Mouse (Mus musculus): Measurements from ENCODE around the gene Ankrd28. TPM values are rescaled to one million over a fixed set of nuclear protein-coding genes. Genes with fewer than 3 reads are reported as not detected.

Gene Ankrd28
- polyA plus RNA-seq, 1 experiment from 2014 or later, result 10.0 TPM

GRCm38 (mm10) chr14:31696985-31697303 is 133.5 kb downstream of the Ankrd28 start:
- H3K9me3 ChIP-seq (replicated peaks), result no peaks in the 10 kb centered on the region
- no peak overlapping the region for H3K9ac ChIP-seq
- no peak overlapping the region for H3K27ac ChIP-seq
- no peak overlapping the region for H3K4me3 ChIP-seq
- H3K4me2 ChIP-seq, result no peak overlapping the region
- H3K4me1 ChIP-seq, result peaks cover 2% of the 10 kb centered on the region; the same call in 1 of the 2 replicates
- WGBS, result 95% methylated on average over 3 of the region's 3 CpGs
- no peaks in the 10 kb centered on the region for H3K27me3 ChIP-seq
- no peak for ATAC-seq
- H3K36me3 ChIP-seq (ENCODE audit: poor library complexity, severe bottlenecking), result peaks cover 40% of the 10 kb centered on the region

GRCm38 (mm10) chr14:31696206-31696984 is 134.1 kb downstream of the Ankrd28 start:
- H3K36me3 ChIP-seq (ENCODE audit: poor library complexity, severe bottlenecking), result peaks cover 34% of the 10 kb centered on the region
- peaks cover 2% of the 10 kb centered on the region; the same call in 1 of the 2 replicates for H3K4me1 ChIP-seq
- H3K4me3 ChIP-seq, result no peak overlapping the region
- WGBS, result 89% methylated on average over 9 of the region's 9 CpGs
- no peaks in the 10 kb centered on the region for H3K27me3 ChIP-seq
- no peaks in the 10 kb centered on the region for H3K9me3 ChIP-seq (replicated peaks)
- H3K4me2 ChIP-seq, result no peak overlapping the region
- no peak for ATAC-seq
- H3K9ac ChIP-seq, result no peak overlapping the region
- no peak overlapping the region for H3K27ac ChIP-seq

GRCm38 (mm10) chr14:31692536-31692935 is 137.9 kb downstream of the Ankrd28 start:
- no peak overlapping the region for H3K9ac ChIP-seq
- no peak overlapping the region for H3K4me2 ChIP-seq
- H3K36me3 ChIP-seq (ENCODE audit: poor library complexity, severe bottlenecking), result peaks cover 7% of the 10 kb centered on the region
- peaks cover 2% of the 10 kb centered on the region; the same call in 1 of the 2 replicates for H3K4me1 ChIP-seq
- no peak overlapping the region for H3K4me3 ChIP-seq
- H3K27me3 ChIP-seq, result no peaks in the 10 kb centered on the region
- WGBS, result 89% methylated on average over 6 of the region's 6 CpGs
- no peak for ATAC-seq
- H3K9me3 ChIP-seq (replicated peaks), result no peaks in the 10 kb centered on the region
- no peak overlapping the region for H3K27ac ChIP-seq

GRCm38 (mm10) chr14:31686231-31686630 is 144.2 kb downstream of the Ankrd28 start:
- H3K9ac ChIP-seq, result no peak overlapping the region
- no peak overlapping the region for H3K4me2 ChIP-seq
- ATAC-seq, result no peak
- no peak overlapping the region for H3K27ac ChIP-seq
- no peaks in the 10 kb centered on the region for H3K27me3 ChIP-seq
- WGBS, result 94% methylated on average over 1 of the region's 1 CpGs
- no peaks in the 10 kb centered on the region for H3K36me3 ChIP-seq (ENCODE audit: poor library complexity, severe bottlenecking)
- H3K4me3 ChIP-seq, result no peak overlapping the region
- no peaks in the 10 kb centered on the region for H3K9me3 ChIP-seq (replicated peaks)
- no peaks in the 10 kb centered on the region for H3K4me1 ChIP-seq

GRCm38 (mm10) chr14:31685680-31686079 is 144.8 kb downstream of the Ankrd28 start:
- ATAC-seq, result no peak
- no peaks in the 10 kb centered on the region for H3K27me3 ChIP-seq
- H3K9ac ChIP-seq, result no peak overlapping the region
- no peaks in the 10 kb centered on the region for H3K9me3 ChIP-seq (replicated peaks)
- no peaks in the 10 kb centered on the region for H3K36me3 ChIP-seq (ENCODE audit: poor library complexity, severe bottlenecking)
- 93% methylated on average over 10 of the region's 10 CpGs for WGBS
- no peak overlapping the region for H3K4me3 ChIP-seq
- no peaks in the 10 kb centered on the region for H3K4me1 ChIP-seq
- H3K4me2 ChIP-seq, result no peak overlapping the region
- H3K27ac ChIP-seq, result no peak overlapping the region

- H3K4me2 ChIP-seq, result no peak overlapping the region
- H3K9ac ChIP-seq, result no peak overlapping the region
- no peaks in the 10 kb centered on the region for H3K27me3 ChIP-seq
- no peak for ATAC-seq
- no peaks in the 10 kb centered on the region for H3K4me1 ChIP-seq
- no peak overlapping the region for H3K4me3 ChIP-seq
- no peaks in the 10 kb centered on the region for H3K36me3 ChIP-seq (ENCODE audit: poor library complexity, severe bottlenecking)
- WGBS, result 73% methylated on average over 7 of the region's 7 CpGs
- H3K27ac ChIP-seq, result no peak overlapping the region
- H3K9me3 ChIP-seq (replicated peaks), result no peaks in the 10 kb centered on the region
Observed at GRCm38 (mm10) chr14:31684343-31685040, 146.0 kb downstream of the Ankrd28 start.

- Histone ChIP-seq H3K9ac (no peak overlapping the region), H3K4me3 (no peak overlapping the region), H3K4me1 (no peaks in the 10 kb centered on the region), H3K9me3 (replicated peaks) (no peaks in the 10 kb centered on the region), H3K27ac (no peak overlapping the region), H3K27me3 (no peaks in the 10 kb centered on the region), H3K36me3 (ENCODE audit: poor library complexity, severe bottlenecking) (no peaks in the 10 kb centered on the region), H3K4me2 (no peak overlapping the region)
- WGBS, result 84% methylated on average over 2 of the region's 2 CpGs
- no peak for ATAC-seq
Observed at GRCm38 (mm10) chr14:31683610-31684009, 146.8 kb downstream of the Ankrd28 start.

GRCm38 (mm10) chr14:31681931-31682555 is 148.4 kb downstream of the Ankrd28 start:
- Histone ChIP-seq H3K9me3 (replicated peaks) (no peaks in the 10 kb centered on the region), H3K4me1 (no peaks in the 10 kb centered on the region), H3K27me3 (no peaks in the 10 kb centered on the region), H3K27ac (no peak overlapping the region), H3K36me3 (ENCODE audit: poor library complexity, severe bottlenecking) (no peaks in the 10 kb centered on the region), H3K4me3 (no peak overlapping the region), H3K9ac (no peak overlapping the region), H3K4me2 (no peak overlapping the region)
- 53% methylated on average over 5 of the region's 5 CpGs for WGBS
- no peak for ATAC-seq

GRCm38 (mm10) chr14:31681291-31681690 is 149.2 kb downstream of the Ankrd28 start:
- no peak for ATAC-seq
- no peaks in the 10 kb centered on the region for H3K4me1 ChIP-seq
- no peak overlapping the region for H3K4me2 ChIP-seq
- H3K27me3 ChIP-seq, result no peaks in the 10 kb centered on the region
- H3K9me3 ChIP-seq (replicated peaks), result no peaks in the 10 kb centered on the region
- H3K27ac ChIP-seq, result no peak overlapping the region
- no peaks in the 10 kb centered on the region for H3K36me3 ChIP-seq (ENCODE audit: poor library complexity, severe bottlenecking)
- 83% methylated on average over 9 of the region's 9 CpGs for WGBS
- H3K9ac ChIP-seq, result no peak overlapping the region
- no peak overlapping the region for H3K4me3 ChIP-seq

- no peaks in the 10 kb centered on the region for H3K36me3 ChIP-seq (ENCODE audit: poor library complexity, severe bottlenecking)
- H3K27ac ChIP-seq, result no peak overlapping the region
- no peaks in the 10 kb centered on the region for H3K9me3 ChIP-seq (replicated peaks)
- H3K4me2 ChIP-seq, result no peak overlapping the region
- H3K27me3 ChIP-seq, result no peaks in the 10 kb centered on the region
- H3K9ac ChIP-seq, result no peak overlapping the region
- 94% methylated on average over 3 of the region's 3 CpGs for whole genome bisulfite sequencing
- H3K4me1 ChIP-seq, result no peaks in the 10 kb centered on the region
- H3K4me3 ChIP-seq, result no peak overlapping the region
- no peak for ATAC-seq
Observed at GRCm38 (mm10) chr14:31680656-31681055, 149.8 kb downstream of the Ankrd28 start.

- ATAC-seq, result no peak
- Histone ChIP-seq H3K27ac (no peak overlapping the region), H3K4me2 (no peak overlapping the region), H3K9ac (no peak overlapping the region), H3K9me3 (replicated peaks) (no peaks in the 10 kb centered on the region), H3K36me3 (ENCODE audit: poor library complexity, severe bottlenecking) (peaks cover 5% of the 10 kb centered on the region), H3K4me3 (no peak overlapping the region), H3K27me3 (no peaks in the 10 kb centered on the region), H3K4me1 (peaks cover 26% of the 10 kb centered on the region)
- 51% methylated on average over 10 of the region's 10 CpGs for WGBS
Observed at GRCm38 (mm10) chr14:31671635-31672320, 158.7 kb downstream of the Ankrd28 start.
